Mouse (Mus musculus) left cerebral cortex, postnatal 25 days (tissue): ENCODE results near the gene Efemp1. TPM values are rescaled to one million over a fixed set of nuclear protein-coding genes. Genes with fewer than 3 reads are reported as not detected.

Source experiments
- DNase-seq, 2 experiments: peaks; one replicate each; pipeline ENCODE4 v3.0.0; 2022; ENCODE audit warnings: low spot score in 2 of 2, mixed read lengths in 1 of 2
- intact Hi-C: fragments of 180-260 bp; cut with DNase I; formaldehyde crosslinking; loops from one replicate; pipeline ENCODE4 v1.15.1; 2025
- total RNA-seq, 2 experiments: library from RNA; stranded (reverse); gene quantifications; 2 replicates each; pipeline ENCODE4 v1.2.3; 2021

Efemp1 gene
- total RNA-seq = 1 to 10 TPM; 6.5 to 8.1 TPM

GRCm38 (mm10) chr11:28853102-28853800 is at the start of gene Efemp1:
Efemp1 (plus strand) TSS chr11:28853204.
- peak; percentile 16 to 21 for DNase-seq
- intact Hi-C loops = no loop called here

DNA sequence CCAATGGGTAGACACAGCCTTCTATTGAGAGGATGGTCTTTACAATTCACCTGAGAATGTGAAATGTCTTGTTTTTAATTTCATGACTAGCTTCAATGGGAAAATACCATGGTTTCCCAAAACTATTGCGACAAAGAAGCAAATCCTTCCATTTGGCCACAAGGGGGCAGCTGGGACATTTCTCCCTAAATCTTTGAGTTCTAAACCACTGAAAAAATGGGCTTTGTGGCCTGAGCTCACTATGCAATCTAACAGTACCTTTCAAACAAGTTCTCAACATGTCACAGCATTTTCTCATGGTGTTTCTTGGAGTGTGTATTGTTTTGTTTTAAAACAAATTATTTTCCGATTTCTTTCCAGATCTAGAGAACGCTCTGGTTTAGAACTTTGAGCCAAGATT is 44.3 kb upstream of the Efemp1 start:
- intact Hi-C loops = no loop called here
- DNase-seq = peak; percentile 19 to 30

DNA sequence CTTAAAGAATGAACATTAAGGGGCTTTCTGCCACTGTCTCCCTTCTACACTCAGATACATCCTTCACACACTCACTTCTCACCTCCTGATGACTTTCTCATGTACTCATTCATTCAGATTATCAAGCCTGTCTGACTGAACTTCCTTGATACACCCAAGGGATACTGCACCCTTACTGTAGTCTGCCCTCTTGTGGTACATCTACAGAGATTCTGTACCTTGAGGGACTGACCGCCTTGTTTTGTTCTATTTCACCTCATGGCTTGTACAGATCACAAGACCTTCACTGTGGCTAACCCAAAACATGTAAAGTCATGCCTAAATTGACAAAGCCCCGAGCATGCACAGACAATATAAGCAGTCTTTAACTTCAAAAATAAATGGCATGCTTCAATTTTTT is 41.1 kb upstream of the Efemp1 start:
- peak in 1 of 2 experiments; percentile 33 for DNase-seq
- intact Hi-C loops = loop anchor here (1.0 to 5.0 kb wide), 3 partner anchors 75 to 230 kb away; no protein-coding TSS in a partner anchor

GRCm38 (mm10) chr11:28812564-28812963 is 40.4 kb upstream of the Efemp1 start:
- no peak for DNase-seq
- intact Hi-C loops = loop anchor here (1.0 to 5.0 kb wide), 3 partner anchors 75 to 230 kb away; no protein-coding TSS in a partner anchor

- intact Hi-C loops = no loop called here
- DNase-seq = no peak
Observed at GRCm38 (mm10) chr11:28817405-28817804, 35.6 kb upstream of the Efemp1 start.

DNA sequence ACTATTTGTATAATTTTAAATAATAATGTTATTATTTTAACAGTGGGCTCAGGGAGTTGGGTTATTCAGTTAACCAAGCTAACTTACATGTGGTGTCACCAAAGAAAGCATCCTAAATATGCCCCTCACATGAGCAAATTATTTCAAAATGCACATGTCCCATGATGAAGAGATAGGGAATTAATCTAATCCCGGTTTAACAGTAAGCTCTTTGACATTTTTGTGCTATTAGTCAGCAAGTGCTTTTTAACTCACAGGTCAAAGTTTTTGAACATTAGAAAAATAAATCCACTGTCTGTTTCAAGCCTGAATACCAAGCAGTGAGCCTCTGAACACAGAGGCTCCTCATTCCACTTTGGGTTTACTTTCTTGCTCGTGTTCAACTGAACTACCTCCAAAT is 26.1 kb upstream of the Efemp1 start:
- intact Hi-C loops = no loop called here
- DNase-seq = no peak

DNA sequence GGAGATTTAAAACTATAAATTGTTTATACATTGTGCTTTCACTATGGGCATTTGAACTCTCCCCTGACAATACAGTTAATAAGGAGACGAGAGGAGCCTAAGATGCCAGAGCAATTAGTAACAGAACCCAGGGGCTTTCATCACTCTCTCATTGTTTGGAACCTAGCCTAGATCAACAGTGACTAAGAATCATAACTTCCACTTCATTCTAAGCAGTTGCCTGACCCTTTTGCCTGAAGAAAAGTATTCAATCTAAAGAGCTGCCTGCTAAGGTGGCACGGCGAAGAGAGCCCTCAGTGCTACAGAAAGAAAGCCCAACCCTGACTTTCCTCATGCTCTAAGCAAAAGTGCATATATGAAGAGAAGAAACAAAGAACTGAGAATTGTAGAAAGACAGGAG is 19.2 kb upstream of the Efemp1 start:
- no peak for DNase-seq
- intact Hi-C loops = no loop called here

DNA sequence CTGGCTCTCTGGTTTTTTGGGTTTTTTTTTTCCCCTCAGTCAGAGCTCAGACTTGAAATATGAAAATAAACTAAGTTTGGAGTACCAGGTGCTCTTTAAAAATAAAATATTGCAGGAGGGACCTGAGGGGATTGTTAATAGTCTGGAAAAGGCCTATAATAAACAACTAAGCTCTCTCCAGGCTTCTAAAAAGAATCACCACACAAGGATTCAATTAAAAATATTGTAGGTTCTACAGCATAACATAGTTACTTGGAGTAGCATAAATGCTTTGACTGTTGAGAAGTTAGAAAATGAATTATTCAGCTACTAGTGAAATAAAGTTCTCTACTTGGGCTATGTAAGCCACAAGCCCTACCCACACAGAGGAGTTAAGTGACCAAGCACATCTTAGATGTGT is 17.9 kb upstream of the Efemp1 start:
- intact Hi-C loops = no loop called here
- DNase-seq = no peak

GRCm38 (mm10) chr11:28849841-28850240 is 3.2 kb upstream of the Efemp1 start:
- intact Hi-C loops = no loop called here
- no peak for DNase-seq

GRCm38 (mm10) chr11:28851645-28852044 is 1.4 kb upstream of the Efemp1 start:
- DNase-seq = peak in 1 of 2 experiments; percentile 39
- intact Hi-C loops = no loop called here

- no peak for DNase-seq
- intact Hi-C loops = no loop called here
Observed at GRCm38 (mm10) chr11:28852361-28852919, 564 bp upstream of the Efemp1 start.

DNA sequence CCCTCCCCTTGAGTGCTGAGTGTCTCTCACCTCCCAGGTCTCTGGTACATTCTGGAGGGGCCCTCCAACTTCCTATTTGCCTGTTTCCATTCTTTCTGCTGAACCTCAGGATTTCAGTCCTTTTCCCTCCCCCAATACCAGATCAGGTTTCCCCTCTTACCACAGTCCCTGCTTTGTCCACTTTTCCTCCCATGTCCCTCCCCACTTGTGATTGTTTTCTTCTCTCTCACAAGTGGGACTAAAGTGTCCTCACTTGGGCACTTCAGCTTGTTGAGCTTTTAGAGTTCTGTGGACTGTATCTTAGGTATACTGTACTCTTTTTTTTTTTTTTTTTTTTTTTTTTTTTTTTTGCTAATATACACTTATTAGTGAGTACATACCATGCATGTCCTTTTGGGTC is 6.1 kb downstream of the Efemp1 start:
- DNase-seq = no peak
- intact Hi-C loops = no loop called here

DNA sequence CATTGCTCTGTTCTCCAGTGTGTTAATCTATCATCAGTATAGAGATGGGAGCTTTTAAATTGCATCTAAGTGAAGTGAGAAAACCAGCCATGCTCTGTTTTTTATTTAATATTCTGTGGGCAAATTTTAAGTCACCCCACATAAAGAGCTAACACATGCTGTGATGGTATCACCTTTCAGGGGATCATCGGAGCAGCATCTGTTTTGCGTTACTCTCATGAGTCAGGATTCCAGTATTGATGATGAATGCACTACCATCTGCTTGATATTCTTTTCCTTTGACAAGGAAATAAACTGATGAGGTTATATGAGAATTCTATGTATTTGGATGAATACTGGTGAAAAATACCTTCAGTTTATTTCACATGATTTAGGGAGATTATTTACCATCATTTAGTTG is 16.1 kb downstream of the Efemp1 start:
- intact Hi-C loops = no loop called here
- DNase-seq = no peak

GRCm38 (mm10) chr11:28881381-28881976 is 28.5 kb downstream of the Efemp1 start:
- no peak for DNase-seq
- intact Hi-C loops = no loop called here

DNA sequence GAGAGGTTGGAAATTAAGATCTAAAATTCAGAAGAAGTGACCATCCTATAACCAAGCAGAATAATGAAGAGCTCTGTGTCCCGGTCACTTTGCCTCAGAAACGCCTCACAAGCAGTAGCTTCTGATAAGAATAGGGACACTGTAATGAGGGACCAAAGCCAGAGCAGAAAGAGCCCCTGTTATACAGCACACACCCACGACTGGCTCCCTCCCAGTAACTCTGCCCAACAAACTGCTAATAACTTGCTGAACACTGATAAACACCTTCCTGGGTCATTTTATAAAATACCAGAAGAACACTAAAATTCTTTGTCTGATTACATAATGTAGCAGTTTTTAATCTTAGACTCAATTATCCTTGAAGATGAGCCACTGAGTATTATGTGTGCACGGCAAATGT is 30.1 kb downstream of the Efemp1 start:
- intact Hi-C loops = no loop called here
- DNase-seq = no peak

DNA sequence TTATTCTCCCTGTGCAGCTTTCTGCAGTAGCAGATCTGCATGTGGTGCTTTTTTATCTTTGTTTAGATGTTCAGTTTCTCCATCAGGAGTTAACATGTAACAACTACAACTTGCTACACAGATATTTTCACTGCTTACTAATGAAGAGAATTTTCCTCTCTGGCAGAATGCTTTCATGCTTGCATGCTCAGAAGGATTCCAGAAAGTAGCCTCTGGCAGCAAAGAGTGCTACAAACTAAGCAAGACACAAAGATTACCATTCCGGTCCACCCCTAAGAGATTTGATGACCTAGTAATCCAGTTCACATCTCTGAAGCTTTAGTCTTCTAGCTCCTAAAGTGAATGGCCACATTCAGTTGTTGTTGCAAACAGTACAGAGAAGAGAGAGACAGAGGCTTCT is 36.5 kb downstream of the Efemp1 start:
- intact Hi-C loops = no loop called here
- DNase-seq = no peak

- intact Hi-C loops = no loop called here
- no peak for DNase-seq
Observed at GRCm38 (mm10) chr11:28891515-28891914, 38.5 kb downstream of the Efemp1 start.

DNA sequence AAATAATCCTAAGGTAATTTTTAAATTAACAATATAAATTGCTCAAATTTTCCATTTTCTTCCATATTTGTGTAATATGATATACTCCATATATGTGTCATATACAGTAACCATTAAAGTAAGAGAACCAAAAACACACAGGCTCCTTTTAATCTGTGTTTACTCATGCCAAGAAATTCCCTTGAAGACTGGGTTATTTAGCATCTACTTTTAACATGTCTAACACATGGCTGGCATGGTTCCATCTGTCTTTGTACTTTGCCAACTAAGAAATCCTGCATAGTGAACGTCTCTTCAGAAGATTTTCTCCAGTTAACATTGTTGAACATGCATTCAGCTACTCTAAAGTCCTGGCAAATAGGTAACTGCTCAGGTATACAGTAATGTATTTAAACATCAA is 46.4 kb downstream of the Efemp1 start:
- intact Hi-C loops = no loop called here

GRCm38 (mm10) chr11:28904596-28904995 is 51.6 kb downstream of the Efemp1 start:
- intact Hi-C loops = no loop called here
- no peak for DNase-seq

More for the DNA sequence above, 46.4 kb downstream of the Efemp1 start:
- DNase-seq = peak in 1 of 2 experiments; percentile 14

GRCm38 (mm10) chr11:28906288-28906687 is 53.3 kb downstream of the Efemp1 start:
- DNase-seq = no peak
- intact Hi-C loops = no loop called here

DNA sequence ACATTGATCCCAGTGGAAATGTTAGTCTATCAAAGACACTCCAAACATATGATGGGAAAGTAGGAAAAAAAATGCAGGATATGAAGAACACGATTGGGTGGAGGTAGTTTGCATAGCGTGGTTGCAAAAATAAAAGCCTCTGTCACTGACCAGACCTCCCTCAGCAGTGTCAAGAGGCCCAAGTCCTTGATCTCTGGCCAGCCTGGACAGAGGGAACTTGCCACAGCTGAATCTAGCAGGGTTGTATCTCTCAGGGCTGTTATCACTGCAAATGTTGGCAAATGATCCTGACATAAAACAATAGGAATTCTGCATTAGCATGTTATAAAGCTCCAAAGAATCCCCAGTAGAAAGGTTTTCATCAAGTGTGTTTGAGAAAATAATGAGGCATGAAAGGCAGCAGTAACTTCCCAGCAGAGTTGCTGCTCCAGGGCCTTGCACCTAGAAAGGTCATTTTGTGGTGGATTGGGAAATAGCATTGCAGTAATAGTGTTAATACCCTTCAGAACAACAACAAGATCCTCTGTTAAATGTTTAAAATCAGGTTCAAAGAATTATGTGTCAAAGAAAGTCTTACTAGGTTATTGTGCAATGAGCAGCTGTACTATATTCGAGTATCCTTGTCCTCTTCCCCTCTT is 56.0 kb downstream of the Efemp1 start:
- DNase-seq = no peak
- intact Hi-C loops = no loop called here
